Mouse (Mus musculus) activated CD4-positive, CD25-positive, alpha-beta regulatory T cell, adult 9 weeks (primary cell): Measurements from ENCODE around the gene Tcl1b5. TPM values are rescaled to one million over a fixed set of nuclear protein-coding genes. Genes with fewer than 3 reads are reported as not detected.

Experiments used
- polyA plus RNA-seq: library from polyadenylated mRNA; unstranded; fragments of 100-300 nt; shearing (Covaris generic); gene quantifications from one replicate; pipeline ENCODE4 v1.2.1, GENCODE M21; 2017

Tcl1b5 gene
- polyA plus RNA-seq, result not detected

DNA sequence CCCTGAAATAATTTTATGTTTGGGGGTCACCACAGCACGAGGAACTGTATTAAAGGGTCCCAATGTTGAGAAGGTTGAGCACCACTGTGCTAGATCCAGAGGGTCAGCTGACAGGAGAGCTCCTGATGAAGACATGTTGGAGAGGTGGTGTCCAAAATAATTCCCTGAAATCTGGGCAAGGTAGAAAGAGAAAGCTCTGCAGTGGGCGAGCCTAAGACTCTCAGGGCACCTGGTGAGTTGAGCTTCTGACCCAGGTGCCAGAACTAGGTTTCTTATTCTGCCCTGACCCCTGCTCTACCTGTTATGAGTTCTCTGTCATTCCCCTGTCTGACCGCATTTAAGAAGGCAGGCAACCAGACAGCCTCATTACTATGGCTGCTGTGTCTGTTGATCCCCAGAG, at the start of gene Tcl1b5:
Tcl1b5 (plus strand) TSS at position 301 of the 400 bp plus-strand sequence.

DNA sequence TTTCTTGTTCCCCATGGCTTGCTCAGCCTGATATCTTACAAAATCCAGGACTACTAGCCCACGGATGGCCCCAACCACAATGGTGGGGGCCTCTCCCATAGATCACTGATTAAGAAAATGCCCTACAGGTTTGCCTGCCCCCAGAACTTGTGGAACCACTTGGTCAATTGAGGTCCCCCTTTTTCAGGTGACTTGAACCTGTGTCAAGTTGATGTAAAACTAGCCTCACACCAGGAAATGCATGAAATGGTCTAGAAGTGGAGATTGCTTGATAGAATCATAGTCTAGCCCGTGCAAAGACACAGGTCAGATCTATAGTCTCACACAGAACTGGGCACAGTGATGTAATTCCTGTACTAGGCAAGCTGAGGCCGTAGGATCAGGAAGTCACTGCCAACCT, 30.4 kb upstream of the Tcl1b5 start, which contains the start of gene Tcl1b2:
Tcl1b2 (plus strand) TSS at position 301 of the 400 bp plus-strand sequence.

DNA sequence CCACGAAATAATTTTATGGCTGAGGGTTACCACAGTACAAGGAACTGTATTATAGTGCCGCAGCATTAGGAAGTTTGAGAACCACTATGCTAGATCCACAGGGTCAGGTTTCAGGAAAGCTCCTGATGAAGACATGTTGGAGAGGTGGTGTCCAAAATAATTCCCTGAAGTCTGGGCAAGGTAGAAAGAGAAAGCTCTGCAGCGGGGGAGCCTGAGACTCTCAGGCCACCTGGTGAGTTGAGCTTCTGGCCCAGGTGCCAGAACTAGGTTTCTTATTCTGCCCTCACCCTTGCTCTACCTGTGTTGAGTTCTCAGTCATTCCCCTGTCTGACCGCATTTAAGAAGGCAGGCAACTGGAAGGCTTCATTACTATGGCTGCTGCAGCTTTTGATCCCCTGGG, 16.8 kb upstream of the Tcl1b5 start, which contains the start of gene Tcl1b1:
Tcl1b1 (plus strand) TSS at position 301 of the 400 bp plus-strand sequence.

DNA sequence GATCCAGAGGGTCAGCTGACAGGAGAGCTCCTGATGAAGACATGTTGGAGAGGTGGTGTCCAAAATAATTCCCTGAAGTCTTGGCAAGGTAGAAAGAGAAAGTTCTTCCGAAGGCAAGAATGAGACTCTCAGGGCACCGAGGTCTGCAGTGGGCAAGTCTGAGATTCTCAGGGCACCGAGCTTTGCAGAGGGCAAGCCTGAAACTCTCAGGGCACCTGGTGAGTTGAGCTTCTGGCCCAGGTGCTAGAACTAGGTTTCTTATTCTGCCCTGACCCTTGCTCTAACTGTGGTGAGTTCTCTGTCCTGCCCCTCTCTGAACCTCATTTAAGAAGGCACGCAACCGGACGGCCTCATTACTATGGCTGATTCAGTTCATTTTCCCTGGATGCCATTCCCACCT, 14.6 kb downstream of the Tcl1b5 start, which contains the start of gene Tcl1b3:
Tcl1b3 (plus strand) TSS at position 301 of the 400 bp plus-strand sequence.

DNA sequence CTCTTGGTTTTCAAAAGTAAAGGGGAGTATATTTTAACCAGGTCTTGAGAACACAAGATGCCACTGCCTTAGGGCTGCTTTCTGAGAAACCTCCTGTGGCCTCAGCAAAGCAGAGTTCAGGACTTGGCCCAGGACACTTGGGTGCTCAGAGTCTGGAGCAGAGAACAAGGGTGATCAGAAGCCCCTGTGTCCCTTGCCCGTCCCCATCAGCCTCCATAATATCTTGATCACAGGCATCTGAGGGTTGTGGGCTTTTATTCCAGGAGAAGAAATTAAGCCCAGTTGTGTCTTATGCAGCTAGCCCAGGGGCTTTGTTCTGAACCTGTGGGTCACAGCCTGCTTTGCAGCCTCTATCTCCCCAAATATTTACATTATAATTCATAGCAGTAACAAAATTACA, 25.5 kb downstream of the Tcl1b5 start, which contains the start of gene Tcl1b4:
Tcl1b4 (plus strand) TSS at position 301 of the 400 bp plus-strand sequence.

DNA sequence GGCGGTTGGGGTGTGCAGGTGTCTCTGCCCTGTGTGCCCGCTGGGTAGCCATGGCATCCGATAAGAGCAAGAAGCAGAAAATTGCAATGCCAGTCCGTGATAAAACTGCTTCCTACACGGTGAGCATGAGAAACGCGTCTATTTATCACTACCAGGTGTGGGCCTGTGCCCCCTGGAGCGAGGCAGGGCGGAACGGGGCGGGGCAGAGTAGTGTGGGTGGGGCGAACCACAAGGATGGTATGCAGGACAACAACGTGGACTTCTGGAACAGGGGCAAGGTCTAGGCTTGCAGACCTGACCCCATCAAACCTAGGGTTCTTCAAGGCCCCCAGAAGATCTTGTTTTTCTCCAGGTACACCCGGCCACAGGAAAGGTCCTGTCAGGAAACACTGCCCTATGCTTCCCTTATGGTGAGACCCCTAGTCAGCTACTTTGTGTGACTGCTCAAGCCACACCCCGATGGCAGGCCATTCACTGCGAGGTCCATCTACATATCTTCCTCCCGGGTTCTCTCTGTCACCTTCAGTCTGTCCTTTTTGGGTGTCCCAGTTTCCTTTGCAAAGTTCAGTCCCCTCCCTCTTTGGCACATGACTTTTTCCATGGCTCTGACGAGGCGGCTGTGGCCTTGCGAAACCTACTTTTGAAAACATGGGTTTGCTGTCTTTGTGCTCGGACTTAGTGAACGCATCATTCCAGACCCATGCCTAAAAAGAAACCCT, 46.6 kb downstream of the Tcl1b5 start, which contains the start of gene Tcl1:
Tcl1 (minus strand) TSS at position 193 of the 719 bp plus-strand sequence.

Other genes with a start within 250 kb of the Tcl1b5 start
- 8.4 TPM for gene Syne3, start 166.5 kb upstream of the Tcl1b5 start, polyA plus RNA-seq
- gene Glrx5, start 143.7 kb upstream of the Tcl1b5 start, polyA plus RNA-seq, result 9.0 TPM
- not detected for gene Tcl1b2, start 30.3 kb upstream of the Tcl1b5 start, polyA plus RNA-seq
- not detected for gene Tcl1b1, start 16.7 kb upstream of the Tcl1b5 start, polyA plus RNA-seq
- gene Tcl1b3, start 14.7 kb downstream of the Tcl1b5 start, polyA plus RNA-seq, result not detected
- not detected for gene Tcl1b4, start 25.6 kb downstream of the Tcl1b5 start, polyA plus RNA-seq
- gene Tcl1, start 46.4 kb downstream of the Tcl1b5 start, polyA plus RNA-seq, result not detected
- not detected for gene Tunar, start 157.5 kb downstream of the Tcl1b5 start, polyA plus RNA-seq